Mouse (Mus musculus) stomach, postnatal 0 days (tissue): ENCODE measurements around the gene Mybpc2.

Experiments used
- CTCF ChIP-seq: IDR thresholded peaks from 2 replicates; pipeline ENCODE4 v1.5.1; 2016; ENCODE audit warnings: antibody characterized with exemption, low read depth, mild to moderate bottlenecking, moderate library complexity
- EP300 ChIP-seq: optimal IDR thresholded peaks from 2 replicates; pipeline ENCODE3; 2016; ENCODE audit warnings: antibody characterized with exemption

DNA sequence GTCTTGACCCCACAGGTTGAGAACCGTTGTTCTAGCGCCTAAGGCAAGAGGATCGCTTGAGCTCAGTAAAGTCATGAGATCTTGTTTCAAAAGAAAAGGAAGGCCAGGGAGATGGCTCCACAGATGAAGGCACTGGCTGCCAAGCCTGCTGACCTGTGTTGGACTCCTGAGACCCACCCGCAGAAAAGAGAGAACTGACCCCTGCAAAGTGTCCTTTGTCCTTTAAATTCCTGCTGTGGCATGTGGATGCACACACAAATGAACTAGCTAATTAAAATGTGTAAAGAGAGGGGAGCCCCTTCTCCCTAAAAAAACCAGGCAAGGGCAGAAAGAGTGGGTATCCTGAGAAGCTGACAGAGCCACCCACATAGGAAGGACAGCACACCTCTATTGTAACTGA is 47.4 kb upstream of the Mybpc2 start:
- TF ChIP-seq CTCF (no peak), EP300 (no peak)
